Mouse (Mus musculus) embryo, embryonic 9.5 days (tissue): Measurements from ENCODE around the gene Asb17.
"Not testable (repeated sequence)": the region's sequence is repeated elsewhere in the genome, so short reads cannot be mapped to it uniquely, and the experiment has no call there.

Experiments
- DNase-seq: peaks from one replicate; pipeline ENCODE4 v3.0.0-alpha.2; 2017; ENCODE audit errors: extremely low spot score

Gene Asb17

DNA sequence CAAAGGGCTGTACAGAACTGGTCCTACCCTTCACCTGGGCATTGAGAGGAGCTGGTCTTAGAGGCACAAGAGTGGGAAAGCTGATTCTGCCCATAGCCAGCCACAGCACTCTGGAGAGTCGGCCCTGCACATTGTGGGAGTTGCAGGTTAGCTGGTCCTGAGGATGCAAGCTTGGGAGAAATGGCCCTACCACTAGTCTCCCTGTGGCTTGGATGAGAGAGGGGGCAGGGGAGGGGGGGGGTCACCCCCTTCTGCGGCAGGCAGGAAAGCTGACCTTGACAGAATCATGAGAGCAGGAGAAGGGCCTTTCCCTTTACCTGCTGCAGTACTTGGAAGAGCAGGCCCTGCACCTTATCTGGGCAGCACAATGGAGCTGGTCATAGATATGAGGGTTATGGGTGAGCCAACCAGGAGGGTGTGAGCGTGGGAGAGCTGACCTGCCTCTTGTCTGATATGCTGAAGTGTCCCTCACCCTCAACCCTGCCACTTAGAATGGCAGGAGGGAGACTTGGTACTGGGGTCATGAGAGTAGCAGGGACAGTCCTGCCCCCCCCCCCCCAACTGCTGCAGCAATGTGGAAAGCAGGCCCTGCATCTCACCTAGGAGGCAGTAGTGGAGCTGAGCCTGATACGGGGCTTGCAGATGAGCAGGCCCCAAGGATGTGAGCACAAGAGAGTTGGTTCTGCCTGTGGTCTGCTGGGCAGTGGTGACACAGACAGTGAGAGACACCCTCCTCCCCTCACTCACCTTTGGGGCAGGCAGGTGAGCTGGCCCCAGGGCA is 11.9 kb upstream of the Asb17 start:
- DNase-seq, result no peak

GRCm38 (mm10) chr3:153832654-153832945 is 11.4 kb upstream of the Asb17 start:
- DNase-seq, result no peak

- no peak for DNase-seq
Observed at GRCm38 (mm10) chr3:153834071-153834470, 9.9 kb upstream of the Asb17 start.

DNA sequence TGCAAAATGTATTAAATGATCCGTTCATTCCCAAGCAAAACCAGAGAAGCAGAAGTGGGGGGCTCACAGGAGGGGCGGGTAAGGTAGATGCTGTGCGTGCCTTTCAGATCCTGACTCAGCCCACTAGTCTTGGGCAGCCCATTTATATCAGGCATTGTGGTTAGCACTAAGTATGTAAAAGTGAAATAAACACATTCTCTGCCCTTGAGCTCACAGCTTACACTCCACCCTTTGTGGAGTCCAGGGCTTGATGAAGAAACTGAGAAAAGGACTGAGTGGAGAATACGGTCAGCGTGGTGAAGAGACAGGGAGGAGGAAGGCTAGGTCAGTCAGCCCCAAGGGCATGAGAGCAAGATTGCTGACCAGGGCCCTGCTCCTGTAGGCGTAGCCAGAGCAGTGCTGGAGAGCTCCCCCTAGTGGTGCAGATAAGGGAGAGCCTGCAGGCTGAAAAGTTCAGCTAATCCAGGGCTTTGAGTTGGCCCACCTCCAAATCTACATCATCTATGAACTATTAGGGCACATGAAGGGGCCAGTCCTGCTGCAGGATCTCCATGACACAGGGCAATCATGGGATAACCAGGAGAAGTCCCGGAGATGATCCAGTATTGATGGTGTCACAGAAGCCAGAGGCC is 8.4 kb upstream of the Asb17 start:
- peak; percentile 62 for DNase-seq

DNA sequence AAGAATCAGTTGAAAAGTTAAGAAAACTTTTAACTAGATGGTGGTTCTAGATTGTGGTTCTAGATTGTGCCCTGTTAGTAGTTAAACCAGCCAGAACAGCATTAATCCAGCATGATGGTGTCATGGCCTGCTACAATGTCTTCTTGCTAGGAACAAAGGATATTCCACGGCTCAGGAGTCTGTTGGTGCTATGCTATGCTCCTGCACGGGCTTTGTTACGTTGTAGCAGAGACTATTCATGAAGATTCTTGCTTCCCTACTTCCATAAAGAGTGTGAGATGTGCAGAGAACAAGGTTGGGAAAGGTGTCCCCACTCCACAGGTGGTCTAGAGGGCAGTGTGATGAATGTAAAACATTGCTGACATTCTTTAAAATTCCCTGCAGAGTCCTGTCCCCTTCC is 7.7 kb upstream of the Asb17 start:
- DNase-seq, result no peak

DNA sequence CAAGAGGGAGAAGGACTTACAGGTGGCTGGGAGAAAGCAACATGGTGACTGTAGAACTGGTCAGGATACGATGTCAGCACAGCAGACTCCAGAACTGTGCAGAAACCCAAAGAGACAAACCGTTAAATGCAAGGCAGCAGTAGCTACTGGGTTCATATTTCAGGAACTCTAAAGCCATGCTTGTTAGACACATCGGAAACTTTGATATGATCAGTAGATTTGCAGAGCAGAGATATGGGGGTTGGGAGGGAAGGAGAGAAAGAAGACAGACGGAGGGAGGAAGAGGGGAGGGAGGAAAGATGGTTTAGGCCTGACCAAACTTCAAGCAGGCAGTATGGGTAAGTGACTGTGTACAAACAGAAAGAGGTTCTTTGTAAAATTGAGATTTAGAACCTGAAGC is 6.4 kb upstream of the Asb17 start:
- no peak for DNase-seq

DNA sequence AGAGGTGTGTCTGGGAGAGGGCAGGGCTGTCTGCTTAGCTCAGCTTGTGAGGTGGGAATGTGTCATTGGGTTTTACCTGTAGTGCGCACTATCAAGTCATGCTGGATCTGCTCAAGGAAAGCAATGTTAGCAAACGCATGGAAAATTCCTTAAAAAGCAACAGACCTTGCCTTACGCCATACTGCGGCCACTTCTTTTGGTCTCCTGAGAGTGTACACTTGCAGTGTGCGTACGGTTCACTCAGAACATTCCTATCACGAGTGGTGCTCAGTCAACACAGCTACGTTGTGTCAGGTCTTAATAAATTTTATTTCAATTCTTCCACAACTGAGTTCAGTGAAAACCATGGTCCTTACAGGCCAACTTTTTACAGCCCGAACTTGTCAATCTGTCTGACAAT is 748 bp downstream of the Asb17 start:
- DNase-seq, result no peak

DNA sequence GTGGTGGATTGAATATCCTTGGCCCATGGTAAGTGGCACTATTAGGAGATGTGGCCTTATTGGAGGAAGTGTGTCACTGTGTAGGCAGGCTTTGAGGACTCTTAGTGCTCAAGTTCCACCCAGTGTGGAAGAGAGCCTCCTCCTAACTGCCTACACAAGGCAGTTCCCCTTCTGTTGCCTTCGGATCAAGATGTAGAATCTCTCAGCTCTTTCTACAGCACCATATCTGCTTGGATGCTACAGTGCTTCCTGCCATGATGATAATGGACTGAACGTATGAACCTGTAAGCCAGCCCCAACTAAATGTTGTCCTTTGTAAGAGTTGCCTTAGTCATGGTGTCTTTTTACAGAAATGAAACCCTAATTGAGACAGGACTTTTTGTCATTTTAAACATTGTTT is 1.5 kb downstream of the Asb17 start:
- no peak for DNase-seq

DNA sequence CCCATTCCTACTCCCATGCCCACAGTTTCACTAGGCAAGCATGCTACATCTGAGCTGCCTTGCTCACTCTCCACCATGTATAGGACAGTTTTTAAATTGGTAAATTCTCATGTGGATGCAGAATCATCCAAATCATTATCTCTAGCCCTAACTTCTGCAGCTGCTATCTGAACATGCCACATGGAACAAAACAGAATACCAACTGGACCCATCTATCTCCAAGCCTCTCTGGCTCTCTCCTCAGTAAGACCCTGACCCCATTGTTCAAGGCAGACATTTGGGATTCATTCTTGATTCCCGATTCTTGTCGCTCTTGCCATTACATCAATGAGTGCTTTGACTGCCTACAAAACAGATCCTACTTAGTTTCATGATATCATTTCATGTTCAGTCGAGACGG is 2.1 kb downstream of the Asb17 start:
- DNase-seq, result no peak

DNA sequence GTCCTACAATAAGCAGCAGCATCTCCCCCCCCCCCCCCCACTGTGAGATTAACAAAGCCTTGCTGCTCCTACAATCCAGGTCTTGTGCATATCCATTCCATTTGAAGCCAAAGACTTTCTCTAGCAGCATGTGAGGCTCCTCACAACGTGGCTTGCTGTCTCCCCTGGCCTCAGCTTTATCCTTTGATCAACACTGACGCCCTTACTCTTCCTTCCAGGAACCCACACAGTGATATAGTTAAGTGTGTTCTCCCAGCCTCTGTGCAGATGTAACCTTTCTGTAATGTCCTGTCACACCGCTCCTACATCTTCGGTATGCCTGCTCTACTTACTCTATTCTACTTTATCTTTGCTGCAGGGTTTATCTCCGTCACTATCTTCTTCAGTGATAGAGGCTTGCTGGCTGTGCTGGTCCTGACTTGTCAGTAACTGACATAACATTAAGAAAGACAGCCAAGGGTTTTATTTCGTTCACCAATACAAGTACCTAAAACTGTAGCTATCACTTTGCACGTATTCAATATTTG is 3.3 kb downstream of the Asb17 start:
- DNase-seq, result no peak

- peak; percentile 22 for DNase-seq
Observed at GRCm38 (mm10) chr3:153849368-153850015, 5.5 kb downstream of the Asb17 start.

DNA sequence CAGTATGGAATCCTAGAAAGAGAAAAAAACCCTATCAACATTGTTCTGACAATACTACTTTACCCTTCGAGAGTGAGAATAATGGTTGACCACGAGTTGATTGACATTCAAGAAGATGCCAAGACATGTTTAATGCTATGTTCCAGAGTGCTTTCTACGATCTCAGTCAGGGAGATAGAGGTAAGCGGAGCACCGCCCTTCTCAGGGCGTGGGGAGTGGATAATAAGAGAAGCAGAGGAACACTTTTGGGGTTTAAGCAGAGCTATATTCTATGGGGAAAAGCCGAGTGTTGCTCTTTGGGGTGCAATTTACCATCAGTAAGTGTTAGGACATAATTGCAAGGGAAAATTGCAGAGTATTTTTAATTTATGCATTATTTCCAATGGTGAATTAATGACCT is 6.8 kb downstream of the Asb17 start:
- no peak for DNase-seq

DNA sequence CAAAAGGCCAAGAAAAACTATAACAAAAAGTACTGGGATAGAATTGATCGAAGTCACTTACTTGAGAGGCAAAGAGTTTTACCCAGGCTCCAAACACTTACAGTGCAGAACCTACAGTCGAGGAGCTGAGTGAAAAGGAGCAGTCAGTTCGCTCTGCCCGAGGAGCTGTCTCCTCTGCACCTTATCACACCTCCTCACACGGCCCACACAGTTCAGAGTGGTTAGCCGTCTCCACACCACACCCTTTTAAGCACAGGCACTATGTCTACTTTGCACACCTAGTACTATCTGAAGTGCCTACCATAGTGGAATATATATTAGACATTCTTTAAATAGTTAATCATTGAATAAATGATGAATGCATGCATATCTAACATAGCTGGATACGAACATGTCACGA is 8.3 kb downstream of the Asb17 start:
- DNase-seq, result no peak

- no peak for DNase-seq
Observed at GRCm38 (mm10) chr3:153858350-153859001, 14.5 kb downstream of the Asb17 start.

GRCm38 (mm10) chr3:153860392-153860791 is 16.4 kb downstream of the Asb17 start:
- DNase-seq, result not testable (repeated sequence)

DNA sequence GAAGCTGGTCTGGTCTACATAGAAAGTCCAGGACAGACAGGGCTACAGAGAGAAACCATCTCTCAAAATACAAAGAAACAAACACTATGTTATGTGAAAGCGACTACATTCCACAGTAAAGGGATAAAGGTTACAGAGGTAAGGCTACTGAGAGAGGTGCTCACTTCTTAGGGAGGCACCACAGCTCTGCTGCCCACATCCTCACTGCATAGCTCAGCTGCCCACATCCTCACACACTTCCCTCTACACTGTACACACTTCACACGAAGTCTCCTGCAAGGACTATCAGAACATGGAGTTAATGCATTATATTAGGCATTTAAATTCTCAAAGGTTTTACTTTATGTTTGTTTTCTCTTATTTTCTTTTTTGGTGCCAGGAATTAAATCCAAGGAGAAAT is 19.8 kb downstream of the Asb17 start:
- DNase-seq, result no peak

DNA sequence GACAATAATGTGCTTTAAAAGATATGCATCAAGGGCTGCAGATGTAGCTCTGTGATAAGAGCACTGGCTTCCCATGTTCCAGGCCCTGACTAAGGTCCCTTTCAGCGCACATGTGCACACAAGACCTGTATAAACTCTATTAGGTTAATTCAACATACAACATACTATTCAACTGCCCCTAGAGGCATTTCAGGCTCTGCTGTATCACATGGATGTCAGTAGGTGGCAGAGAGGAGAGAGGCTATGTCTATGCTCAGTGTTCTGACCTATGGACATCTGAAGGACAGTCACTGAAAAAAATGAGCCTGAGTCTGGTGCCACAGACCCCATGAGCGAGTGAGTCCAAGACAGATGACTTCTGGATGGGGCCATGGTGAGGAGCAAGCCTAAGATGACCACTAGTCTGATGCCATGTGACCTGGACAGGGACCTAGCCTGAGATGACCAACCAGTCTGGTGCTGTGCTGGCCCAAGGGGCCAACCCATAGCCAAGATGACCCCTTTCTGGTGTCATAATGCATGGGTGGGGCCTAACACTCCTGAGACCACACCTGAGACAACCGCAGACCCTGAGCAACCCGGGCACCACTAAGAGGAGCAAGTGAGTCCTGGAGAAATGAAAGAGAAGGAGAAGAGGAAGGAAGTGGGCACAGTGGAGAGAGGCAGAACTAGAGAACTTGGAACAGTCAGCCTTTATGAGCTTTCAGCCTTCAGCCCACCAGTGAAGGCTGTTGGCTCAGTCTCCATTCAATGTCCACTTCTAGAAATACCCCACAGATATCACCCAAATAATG is 20.8 kb downstream of the Asb17 start:
- no peak for DNase-seq

DNA sequence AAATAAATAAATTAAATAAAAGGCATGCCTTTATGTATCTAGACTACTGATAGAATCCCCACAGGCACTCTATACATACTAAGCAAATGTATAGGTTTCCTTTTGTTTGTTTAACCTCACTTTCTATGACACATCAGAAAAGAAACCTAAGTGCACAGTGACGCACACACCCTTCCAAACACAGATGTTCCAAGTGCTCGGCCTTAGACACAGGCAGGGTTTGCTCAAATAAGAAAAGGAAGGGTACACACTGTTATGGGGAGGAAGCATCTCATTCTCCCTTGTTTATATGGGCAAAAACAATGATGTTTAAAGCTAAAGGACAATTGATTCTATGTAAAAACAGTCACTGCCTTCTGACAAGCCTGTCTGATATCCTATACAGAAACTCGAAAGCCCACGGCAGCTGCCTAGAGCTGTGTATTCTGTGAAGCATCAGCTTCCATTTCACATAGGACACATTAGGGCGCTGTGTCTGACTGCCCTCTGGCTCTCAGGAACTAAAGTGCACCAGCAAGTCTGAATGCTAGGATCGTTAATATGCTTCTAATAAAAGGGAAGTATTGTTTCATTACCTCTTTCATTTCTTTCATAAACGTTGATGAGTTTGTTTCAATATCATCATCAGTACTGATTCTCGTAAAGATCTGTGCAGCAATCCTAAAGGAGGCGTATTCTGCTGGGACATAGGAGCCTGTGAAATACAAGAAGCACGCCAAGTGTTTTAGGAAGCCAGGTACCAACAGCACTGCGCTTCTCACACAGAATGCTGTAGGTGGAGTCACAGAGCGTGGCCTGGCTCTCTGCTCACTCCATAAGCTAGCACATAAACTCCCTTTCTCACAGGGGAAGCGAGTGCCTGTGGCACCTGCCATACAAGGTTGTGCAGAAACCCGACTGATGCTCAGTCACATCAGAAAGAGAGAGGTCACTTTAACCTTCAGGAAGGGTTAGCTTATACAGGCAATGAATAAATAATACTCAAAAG is 23.4 kb downstream of the Asb17 start:
- DNase-seq, result no peak

DNA sequence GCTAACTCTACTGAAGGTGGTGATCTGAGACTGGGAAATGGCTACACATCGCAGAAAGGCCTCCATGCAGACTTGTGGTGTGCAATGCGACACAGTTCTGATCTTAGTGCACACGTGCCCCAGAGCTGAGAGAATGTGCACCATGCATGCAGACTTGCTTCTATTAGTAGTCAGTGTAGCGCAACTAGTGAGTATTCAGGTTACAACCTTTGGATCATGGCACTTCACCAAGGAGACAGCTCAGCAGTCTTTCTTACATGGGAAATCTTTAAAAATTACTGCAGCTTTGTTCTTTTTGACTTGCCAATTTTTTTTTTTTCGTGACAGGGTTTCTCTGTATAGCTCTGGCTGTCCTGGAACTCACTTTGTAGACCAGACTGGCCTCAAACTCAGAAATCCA is 27.4 kb downstream of the Asb17 start:
- DNase-seq, result no peak

DNA sequence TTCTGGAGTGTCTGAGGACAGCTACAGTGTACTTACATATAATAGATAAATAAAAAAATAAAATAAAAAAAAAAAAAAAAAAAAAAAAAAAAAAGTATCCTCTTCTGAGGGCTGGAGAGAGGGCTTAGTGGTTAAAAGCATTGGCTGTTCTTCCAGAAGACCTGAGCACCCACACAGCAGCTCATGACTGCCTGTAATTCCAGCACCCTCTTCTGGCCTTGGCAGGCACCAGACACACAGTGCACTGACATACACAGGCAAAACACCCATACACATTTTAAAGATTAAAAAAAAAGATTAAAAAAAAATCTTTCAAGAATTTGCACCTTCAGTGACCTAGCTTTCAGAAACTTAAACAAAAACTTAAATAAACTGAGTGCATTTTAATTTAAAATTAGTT is 42.3 kb downstream of the Asb17 start:
- no peak for DNase-seq

GRCm38 (mm10) chr3:153888141-153888540 is 44.1 kb downstream of the Asb17 start:
- DNase-seq, result no peak
